Mouse (Mus musculus) left cerebral cortex, adult 11 months (tissue): ENCODE data around the gene Lats2.

Experiments used
- DNase-seq: peaks from one replicate; pipeline ENCODE4 v3.0.0; 2022; ENCODE audit warnings: low spot score

Lats2 gene

DNA sequence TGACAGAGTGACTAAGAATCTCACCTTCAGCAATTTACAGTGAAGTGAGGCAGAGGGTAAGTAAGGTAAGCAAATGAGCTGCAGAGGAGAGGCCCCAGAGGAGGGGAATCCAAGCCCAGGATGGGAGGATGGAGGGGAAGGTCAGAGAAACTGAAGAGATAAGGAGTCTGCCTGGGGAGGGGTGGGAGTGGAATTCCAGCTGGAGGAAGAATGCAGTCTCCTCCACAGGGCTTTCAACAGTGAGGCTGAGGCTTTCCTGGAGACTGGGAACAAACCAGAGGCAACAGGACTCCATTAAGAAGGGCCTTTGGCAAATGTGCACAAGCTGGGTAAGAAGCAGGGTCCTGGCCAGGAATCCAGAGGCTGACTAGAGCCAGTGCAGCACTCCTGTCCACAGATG, 21.1 kb downstream of the Lats2 start:
- no peak for DNase-seq

DNA sequence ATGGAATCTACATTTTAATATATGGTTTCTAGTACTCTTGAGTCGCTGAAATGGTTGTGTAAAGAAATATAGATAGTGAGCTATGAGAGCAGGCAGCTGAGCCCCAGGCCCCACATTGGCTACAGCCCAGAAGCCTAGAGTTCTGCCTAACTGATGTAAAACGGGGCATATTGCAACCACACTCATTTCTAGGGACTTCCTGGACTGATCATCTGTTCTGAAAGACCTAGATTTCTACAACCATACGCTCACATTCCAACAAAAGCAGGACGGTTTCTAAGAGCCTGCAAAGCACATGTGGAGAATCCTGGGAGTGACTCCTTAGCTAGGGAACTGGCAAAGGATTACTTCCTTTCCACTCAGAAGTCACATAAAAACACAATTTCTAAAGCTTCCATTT, 22.0 kb downstream of the Lats2 start:
- DNase-seq: no peak

DNA sequence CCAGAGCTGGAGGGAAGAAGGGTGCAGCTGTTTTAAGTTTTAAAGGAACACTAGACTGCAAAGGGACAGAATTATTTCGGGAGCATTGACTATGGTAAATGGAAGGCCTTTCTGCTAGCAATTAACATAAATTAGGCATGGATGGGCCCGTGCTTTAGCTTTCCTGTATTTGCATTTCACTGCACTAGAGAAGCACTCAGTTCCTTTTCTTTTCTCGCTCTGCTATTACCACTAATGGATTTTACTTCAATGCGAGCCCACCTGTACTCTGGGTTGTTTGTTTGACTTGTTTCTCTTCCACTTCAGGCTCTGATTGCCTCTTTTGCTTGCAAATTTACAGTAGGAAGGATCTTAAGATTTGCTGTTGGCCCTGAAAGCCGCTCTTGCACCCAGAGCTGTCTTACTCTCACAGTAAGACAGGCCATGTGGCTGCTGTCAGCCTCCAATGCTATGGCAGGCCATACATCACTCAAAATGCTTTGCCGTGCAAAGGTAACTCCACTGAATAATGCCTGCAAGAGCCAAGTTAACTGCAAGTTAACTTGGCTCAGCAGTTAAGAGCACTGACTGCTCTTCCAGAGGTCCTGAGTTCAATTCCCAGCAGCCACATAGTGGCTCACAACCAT, 25.4 kb downstream of the Lats2 start:
- no peak for DNase-seq

DNA sequence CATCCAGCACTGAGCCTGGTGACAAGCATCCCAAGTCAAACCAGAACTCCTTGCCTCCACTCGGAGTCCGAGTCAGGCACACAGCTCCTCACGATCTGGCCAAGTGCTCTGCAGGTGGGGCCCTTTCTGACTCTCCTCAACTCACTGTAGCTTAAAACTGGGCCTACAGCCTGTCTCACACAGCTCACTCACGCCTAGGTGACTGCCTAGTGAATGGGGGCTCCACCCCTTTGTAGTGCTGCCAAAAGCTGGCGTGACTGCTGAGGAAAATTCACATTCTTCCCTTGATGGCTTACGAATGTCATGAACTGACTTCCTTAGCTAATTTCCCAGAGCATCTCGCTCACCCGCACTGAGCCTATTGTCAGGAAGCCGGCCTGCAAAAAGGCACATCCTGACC, 27.7 kb downstream of the Lats2 start:
- no peak for DNase-seq

DNA sequence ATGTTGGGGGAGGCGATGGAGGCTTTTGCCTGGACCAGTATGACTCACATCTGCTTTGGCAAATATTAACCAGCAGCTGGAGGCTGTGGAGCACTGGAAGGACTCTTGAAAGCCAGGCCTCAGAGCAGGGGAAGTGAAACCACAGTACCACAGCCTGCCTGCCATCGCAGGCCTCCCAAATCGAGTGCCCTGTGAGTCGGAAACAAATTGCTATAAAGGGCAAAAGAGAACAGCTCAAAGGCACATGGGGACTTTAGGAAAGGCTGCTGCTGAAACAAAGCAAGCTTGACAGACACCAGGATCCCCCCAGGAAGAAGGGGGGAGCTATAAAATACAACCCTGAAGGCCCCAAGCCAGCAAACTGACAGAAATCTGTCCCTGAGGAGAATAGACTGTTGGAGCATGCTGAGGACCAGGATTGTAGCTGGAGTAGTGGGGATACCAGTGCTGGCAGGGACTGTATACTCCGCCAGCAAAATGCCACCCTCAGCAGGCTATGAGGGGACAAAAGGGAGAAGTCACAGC, 28.2 kb downstream of the Lats2 start:
- no peak for DNase-seq

DNA sequence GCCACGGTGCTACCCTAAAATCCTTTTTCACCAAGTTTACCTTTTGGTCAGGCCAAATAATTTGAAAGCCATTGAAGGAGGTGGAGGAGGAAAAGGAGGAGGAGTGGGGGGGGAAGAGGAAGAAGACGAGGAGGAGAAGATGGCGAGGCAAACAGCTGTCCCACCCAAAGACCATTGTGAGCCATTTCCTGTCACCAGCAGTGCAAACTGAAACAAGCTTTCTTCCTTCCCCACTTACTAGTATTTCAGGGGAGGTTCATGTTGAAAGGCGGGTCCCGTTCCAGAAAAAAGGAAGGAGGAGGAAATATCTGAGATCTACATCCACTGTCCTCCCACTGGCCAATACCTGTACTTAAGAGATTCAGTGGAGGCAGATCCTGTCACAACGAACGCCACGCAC, 28.8 kb downstream of the Lats2 start:
- no peak for DNase-seq

DNA sequence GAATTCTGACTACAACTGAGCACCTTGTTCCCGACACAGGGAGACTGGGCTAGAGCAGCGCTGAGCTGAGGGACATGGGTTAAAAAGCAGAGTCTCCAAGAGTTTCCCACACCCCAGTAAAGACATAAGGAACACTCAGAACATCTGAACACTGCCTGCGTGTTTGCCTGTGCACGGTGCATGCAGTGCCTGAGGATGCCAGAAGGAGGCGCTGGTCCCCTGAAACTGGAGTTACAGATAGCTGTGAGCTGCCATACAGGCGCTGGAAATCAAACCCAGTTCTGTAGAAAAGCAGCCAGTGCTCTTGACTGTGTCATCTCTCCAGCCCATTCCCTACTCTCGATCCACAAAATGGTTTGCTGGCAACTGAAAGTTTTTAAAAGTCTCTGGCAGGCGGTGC, 32.0 kb downstream of the Lats2 start:
- no peak for DNase-seq

DNA sequence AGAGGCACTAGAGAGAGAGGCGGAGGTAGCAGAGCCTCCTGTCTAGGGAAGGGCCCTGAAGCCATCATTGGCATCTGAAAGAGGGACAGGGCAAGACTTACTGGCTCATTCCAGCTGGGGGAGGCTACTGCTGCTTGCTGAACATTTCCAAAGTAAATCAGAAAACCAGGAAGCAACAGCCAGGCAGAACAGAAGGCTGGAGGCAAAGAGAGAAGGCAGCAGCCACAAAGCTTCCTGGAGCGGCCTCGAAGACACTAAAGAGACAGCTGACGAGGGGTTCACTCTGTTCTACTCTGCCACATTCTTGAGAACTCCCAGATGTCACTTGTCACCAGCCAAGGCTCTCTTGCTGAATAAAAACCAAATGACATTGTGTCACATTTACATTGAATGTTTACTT, 33.7 kb downstream of the Lats2 start:
- DNase-seq: no peak

DNA sequence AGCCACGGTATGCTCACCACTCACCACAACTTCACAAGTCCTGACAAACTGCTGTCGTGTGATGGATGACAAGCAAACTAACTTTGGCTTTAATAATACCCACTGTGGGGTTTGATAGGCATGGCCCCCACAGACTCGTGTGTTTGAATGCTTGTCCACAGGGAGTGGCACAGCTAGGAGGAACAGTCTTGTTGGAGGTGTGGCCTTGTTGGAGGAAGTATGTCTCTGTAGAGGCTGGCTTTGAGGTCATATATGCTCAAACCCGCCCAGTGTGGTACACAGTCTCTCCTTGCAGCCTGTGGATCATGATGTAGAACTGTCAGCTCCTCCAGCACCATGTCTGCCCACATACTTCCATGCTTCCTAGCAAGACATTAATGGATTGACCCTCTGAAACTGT, 39.9 kb downstream of the Lats2 start:
- DNase-seq: no peak

DNA sequence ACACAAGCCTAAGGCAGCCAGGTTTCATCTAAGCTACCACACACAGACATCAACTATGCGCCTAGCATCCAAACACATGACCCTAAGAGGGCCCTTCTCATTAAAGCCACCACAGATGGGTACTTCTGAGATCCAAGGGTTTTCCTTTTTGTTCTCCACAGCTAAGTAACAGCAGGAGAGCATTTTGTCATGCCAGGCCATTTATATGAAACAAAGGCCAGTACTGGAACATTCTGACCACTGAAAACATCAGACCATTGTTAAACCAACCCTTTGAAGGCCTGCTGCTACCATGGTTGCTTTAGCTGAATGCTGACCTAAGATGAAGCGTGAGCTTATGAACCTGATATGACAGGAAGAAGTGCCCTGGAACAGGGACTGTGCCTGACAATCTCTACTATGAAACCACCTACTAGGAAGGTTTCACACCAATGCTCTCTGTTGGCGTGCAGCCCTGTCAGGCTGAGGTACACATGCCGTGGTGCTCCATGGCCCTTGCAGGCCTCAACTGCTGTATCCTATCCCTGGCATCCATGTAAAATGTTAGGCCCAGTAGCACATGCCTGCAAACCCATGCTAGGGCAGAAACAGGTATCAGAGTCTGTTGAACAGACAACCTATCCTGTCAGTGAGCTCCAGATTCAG, 41.5 kb downstream of the Lats2 start:
- DNase-seq: no peak

DNA sequence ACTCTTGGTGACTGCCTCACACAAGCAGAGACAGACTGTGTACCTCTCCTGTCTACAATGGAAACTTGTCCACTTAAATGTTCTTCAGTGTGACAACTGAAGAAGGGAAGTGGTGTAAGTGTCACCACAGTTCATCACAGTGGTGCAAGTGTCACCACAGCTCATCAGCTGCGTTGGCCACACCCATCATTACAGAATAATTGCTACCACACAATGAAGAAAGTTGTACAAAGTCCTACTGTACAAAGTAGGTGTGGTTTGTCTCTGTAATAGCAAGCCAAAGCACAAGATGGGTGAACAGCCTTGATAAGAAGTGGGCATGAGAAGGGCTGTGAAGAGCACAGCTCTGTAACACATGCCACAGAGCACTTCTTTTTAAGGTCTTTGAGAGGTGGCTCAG, 45.3 kb downstream of the Lats2 start:
- DNase-seq: no peak

DNA sequence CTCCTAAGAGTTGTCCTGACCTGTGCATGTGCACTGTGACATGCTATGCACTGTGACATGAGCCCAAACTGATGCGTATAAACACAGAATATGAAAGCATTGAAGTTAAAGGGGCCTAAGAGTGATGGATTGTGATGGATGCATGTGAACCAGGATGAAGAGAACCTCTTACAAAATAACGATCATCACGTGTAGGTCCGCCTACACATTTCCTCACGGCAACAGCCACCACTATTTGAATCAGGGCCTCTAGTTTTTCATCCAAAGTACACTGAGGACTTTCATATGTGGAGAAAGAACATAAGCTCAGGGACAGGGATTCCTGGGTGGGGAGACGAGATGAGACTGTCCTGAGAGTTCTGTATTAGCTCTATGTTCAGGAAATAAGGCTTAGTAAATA, 47.1 kb downstream of the Lats2 start:
- no peak for DNase-seq

DNA sequence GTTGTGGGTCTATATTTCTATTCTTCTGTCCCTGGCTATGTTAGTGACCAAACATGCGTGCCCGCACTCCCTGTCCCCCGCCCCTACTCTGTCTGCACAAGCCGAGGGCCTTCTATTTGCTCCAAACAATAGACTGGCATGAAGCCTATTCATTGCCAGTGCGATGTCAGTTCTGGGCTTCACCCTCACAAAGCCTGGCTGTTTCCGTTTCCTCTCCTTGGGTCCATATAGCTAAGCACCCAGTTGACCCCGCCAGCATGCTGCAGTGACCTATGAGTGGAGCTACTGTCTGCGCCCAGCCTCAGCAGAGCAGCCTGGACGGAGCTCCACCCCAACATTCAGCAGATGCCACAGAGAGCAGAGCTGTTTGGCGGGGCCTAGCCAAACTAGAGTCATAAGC, 49.0 kb downstream of the Lats2 start:
- no peak for DNase-seq

DNA sequence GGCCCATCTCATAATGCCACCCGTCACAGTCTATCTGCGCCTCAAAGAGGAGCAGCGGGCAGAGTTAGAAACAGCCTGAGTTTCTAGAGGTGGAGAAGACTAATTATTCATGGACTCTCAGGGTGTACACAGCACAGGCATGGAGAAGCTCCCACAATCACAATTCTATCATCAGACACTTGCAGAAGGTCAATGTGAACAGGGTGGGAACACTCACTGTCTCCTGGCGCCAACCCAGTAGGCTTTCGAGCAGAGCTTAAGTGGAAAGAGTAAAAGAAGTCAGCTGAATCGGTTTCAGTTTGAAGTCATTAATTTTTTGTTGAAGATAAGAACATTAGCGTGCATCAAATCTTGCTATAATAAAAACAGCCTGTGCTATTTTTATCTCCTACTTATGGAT, 49.6 kb downstream of the Lats2 start:
- DNase-seq: no peak

DNA sequence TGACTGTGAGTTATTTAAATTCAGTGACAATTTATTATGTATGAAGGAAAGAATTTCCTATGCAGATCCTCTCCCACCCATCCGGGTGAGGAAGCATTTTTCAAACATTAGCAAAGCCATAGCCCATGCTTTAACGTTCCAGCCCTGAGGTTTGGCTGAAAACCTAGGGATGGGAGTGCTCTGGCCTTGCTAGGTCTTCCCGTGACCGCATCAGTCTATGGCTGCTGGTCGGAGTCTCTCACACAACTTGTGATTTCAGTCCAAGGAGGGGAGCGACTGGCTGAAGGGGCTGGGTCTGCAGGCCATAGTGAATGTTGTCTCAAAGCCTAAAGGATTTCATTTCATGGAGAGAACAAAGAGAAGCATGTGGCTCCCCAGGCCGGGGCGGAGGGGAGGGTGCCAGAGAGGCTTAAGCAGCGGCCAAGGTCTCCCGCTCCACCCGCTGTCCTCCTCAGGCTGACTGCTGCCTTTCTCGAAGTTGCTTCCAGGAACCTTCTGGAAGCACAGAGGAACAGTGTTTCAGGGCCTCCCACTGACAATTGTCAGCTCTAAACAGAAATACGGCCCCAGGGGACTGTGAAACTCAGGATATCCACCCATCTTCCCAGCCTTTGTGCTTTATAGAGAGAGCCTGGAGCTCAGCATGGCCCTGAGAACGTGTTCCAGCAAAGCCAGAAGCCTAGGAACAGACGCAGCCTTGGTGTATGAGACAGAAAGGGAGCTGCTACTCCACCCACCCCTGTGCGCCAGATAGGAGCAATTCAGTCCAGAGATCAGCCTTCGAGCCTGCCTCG, 50.9 kb downstream of the Lats2 start:
- no peak for DNase-seq

DNA sequence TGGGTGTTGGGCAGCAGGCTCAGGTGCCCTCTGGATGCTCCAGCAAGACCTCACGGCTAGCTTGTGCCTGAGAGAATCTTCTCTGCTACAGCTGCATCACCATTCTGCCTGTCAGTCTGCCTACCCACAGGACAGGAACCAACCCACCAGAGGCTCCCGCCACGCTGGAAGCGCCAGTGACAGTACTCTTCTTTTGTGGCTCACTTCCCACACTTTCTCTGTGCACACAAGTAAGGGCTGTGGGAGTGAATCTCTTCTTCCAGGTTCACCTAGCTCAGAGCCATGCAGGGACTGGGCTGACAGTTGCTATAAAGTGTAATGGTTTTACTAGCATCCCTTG, 51.5 kb downstream of the Lats2 start:
- peak; percentile 36 for DNase-seq

DNA sequence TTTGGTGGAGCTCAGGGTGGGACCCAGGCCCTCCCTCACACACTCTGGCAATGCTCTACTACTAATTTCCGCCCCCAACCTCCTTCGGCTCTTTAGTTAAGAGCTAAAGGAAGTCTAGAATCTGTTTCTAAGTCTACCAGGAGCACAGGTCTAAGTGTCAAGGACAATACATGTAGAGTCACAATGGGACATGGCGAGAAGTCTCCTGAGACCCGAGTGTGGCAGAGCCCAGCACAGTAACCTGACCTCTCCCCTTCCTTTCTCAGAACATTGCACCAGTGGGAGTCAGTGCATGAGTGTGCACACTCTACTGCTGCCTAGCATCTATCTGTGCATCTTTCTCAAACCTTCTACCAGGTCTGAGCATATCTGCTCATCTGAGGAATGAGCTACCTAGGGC, 52.4 kb downstream of the Lats2 start:
- DNase-seq: no peak

DNA sequence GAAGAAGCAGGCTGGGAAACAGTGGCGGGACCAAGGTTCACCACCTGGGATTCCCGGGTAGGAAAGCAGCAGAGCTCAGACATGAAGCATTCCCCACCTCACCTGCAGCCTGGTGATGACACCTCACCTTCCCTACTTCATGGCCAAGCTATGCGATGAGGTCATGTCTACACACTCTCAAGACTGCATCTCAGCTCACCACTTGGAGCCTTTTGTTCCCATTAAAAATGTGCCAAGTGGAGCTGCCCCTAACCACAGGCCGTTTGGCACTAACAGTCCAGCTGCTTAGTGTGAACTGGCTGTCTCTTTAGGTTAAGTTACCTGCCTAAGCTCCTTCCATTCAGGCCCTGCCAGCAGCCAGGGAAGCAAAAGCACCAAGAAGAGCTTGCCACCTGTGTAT, 53.1 kb downstream of the Lats2 start:
- no peak for DNase-seq

DNA sequence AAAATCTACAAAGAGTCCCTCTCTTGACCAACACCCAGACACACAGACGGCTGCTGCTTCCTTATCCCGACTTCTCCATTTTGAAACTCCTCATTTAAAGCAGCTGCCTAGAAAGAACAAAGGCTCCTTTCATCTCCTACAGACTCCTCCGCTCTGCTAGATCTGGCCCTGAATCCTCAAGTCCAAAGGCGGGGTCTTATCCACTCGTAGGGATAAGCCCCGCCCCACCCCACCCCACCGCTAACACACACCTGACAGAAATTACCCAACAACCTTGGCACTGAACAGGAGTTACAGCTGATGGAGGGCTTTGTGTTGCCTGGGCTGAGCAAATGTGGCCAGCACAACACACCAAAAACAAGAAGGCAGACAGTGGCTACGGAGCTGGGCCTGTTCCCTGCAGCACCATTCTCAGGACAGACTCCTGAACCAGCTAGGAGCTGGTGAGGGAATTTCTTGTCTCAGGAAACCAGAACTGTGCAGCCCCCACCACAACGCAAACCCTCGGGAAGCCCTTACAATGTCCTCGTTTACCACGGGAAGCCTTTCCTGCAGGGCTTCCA, 56.2 kb downstream of the Lats2 start:
- no peak for DNase-seq

DNA sequence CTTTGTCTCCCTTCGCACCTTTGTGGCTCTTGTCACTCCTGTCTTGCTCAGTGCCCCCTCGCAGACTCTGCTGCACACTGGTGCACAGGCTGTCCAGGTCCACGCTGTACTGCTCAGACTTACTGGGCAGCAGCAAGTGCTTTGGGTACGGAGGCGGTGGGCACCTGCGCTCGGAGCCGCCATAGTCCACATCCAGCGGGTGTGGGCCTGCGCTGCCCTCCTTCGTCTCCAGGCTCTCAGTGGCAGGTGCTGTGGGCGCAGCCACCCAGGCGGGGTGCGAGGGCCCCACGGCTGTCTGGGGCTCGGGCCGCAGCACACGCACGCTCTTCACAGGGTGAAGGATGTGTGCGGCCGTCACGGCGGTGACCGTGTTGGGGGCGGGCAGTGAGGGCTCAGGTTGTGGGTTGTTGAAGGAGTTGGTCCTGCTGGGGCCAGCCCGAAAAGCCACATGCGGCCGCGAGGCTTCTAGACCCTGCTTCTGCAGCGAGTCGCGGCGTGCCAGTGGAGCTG, 58.7 kb downstream of the Lats2 start:
- no peak for DNase-seq

DNA sequence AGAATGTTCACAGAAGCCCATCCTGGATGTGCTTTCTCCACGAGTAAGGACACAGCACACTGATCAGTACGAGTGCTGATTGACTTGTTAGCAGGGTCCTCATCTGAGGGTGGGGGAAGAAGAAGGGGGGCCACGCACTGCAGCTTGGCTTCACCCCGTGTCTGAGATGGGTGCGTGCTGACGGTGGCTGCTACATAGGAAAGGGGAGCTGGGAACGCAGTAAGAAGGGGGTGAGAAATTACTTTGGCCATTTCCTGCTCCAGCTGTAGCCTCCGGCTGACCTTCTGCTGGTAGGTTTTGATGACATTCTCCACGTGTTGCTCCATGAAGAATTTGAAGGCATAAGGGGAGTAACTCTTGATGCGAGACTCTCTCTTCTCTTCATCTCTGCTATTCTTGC, 59.2 kb downstream of the Lats2 start:
- no peak for DNase-seq

DNA sequence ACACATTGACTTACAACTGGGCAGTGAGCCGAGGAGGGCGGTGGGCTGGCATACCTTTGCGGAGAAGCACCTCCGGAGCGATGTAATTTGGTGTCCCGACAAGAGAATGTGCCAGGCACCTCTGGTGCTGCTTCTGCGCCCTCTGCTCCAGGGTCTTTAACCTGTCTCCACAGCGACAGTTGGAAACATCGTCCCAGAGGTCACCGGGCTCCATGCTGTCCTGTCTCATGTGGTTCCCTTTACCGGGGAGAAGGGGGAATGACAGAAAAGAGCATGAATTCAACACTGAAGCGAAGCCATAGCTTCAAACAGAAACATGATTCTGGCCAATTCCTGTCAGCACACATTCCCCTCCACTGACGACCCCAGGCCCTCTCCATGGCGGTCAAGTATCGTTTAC, 62.1 kb downstream of the Lats2 start:
- no peak for DNase-seq

DNA sequence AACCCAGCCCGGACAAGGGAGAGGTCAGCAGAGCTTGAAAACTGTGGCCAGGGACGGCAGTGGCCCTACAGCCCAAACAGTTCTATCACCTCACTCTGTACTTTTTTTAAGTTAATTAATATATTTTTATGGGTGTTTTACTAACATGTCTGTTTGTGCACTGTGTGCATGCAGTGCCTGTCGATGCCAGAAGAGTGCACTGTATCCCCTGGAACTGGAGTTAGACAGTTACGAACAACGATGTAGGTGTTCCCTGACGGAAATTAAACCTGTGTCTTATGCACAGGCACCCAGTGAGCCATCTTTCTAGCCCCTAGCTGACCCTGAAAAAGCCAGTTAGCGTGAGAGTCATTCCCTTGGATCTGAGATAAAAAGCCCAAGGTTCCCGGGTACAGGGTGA, 62.6 kb downstream of the Lats2 start:
- DNase-seq: no peak
